Mouse (Mus musculus) left cerebral cortex, adult 2 months (tissue): ENCODE measurements around the gene Ppef2. TPM values are rescaled to one million over a fixed set of nuclear protein-coding genes. Genes with fewer than 3 reads are reported as not detected.

Source experiments
- DNase-seq, 2 experiments: peaks; one replicate each; pipeline ENCODE4 v3.0.0; 2021 to 2022; ENCODE audit warnings: low spot score in 2 of 2, mixed read lengths in 1 of 2; ENCODE audit errors: extremely low spot score in 1 of 2
- H3K27ac ChIP-seq: fragments of 200-600 bp; 2 replicates; pipeline ENCODE4 v1.8.1; 2022
- H3K4me3 ChIP-seq: fragments of 200-600 bp; 2 replicates; pipeline ENCODE4 v1.8.1; 2022
- CTCF ChIP-seq: fragments of 200-600 bp; IDR thresholded peaks from 2 replicates; pipeline ENCODE4 v1.8.1; 2022; ENCODE audit warnings: antibody characterized with exemption, mild to moderate bottlenecking, moderate library complexity
- intact Hi-C: fragments of 180-260 bp; cut with DNase I; formaldehyde crosslinking; loops from one replicate; pipeline ENCODE4 v1.15.1; 2025
- total RNA-seq, 2 experiments: library from RNA; stranded (reverse); gene quantifications; 2 replicates each; pipeline ENCODE4 v1.2.3; 2021

Gene Ppef2
- total RNA-seq, 2 experiments from 2014 or later, result 0.54 to 0.75 TPM

GRCm38 (mm10) chr5:92263761-92264359, 7.8 kb upstream of the Ppef2 start:
- no peak for TF ChIP-seq CTCF
- no peak overlapping the region for H3K4me3 ChIP-seq
- DNase-seq, result peak; percentile 41 to 66
- intact Hi-C loops, result no loop called here
- H3K27ac ChIP-seq, result no peak overlapping the region

- intact Hi-C loops, result no loop called here
- no peak for DNase-seq
- TF ChIP-seq CTCF, result no peak
- H3K27ac ChIP-seq, result no peak overlapping the region
- H3K4me3 ChIP-seq, result no peak overlapping the region
These were observed 6.6 kb upstream of the Ppef2 start for GRCm38 (mm10) chr5:92262646-92263045.

- intact Hi-C loops, result no loop called here
- no peak for TF ChIP-seq CTCF
These were observed 1.6 kb downstream of the Ppef2 start for GRCm38 (mm10) chr5:92254476-92254875.

GRCm38 (mm10) chr5:92252797-92253343, 3.2 kb downstream of the Ppef2 start:
- no peak for DNase-seq
- no peak overlapping the region for H3K27ac ChIP-seq
- peak; percentile 54 for TF ChIP-seq CTCF
- intact Hi-C loops, result no loop called here
- H3K4me3 ChIP-seq, result no peak overlapping the region

More at GRCm38 (mm10) chr5:92254476-92254875, 1.6 kb downstream of the Ppef2 start:
- H3K27ac ChIP-seq, result no peak overlapping the region
- DNase-seq, result no peak
- no peak overlapping the region for H3K4me3 ChIP-seq

GRCm38 (mm10) chr5:92252031-92252430, 4.0 kb downstream of the Ppef2 start:
- intact Hi-C loops, result no loop called here
- Histone ChIP-seq H3K4me3 (no peak overlapping the region), H3K27ac (no peak overlapping the region)
- no peak for DNase-seq
- no peak; the same call in 1 of the 2 replicates for TF ChIP-seq CTCF

GRCm38 (mm10) chr5:92248614-92249013, 7.5 kb downstream of the Ppef2 start:
- no peak for TF ChIP-seq CTCF
- Histone ChIP-seq H3K27ac (no peak overlapping the region), H3K4me3 (no peak overlapping the region)
- no peak for DNase-seq
- intact Hi-C loops, result no loop called here

GRCm38 (mm10) chr5:92245483-92245882, 10.6 kb downstream of the Ppef2 start:
- no peak for TF ChIP-seq CTCF
- DNase-seq, result no peak
- Histone ChIP-seq H3K27ac (no peak overlapping the region), H3K4me3 (no peak overlapping the region)
- intact Hi-C loops, result no loop called here

GRCm38 (mm10) chr5:92244900-92245299, 11.2 kb downstream of the Ppef2 start:
- intact Hi-C loops, result no loop called here
- no peak overlapping the region for H3K27ac ChIP-seq
- TF ChIP-seq CTCF, result no peak
- DNase-seq, result no peak
- H3K4me3 ChIP-seq, result no peak overlapping the region

GRCm38 (mm10) chr5:92240769-92241168, 15.3 kb downstream of the Ppef2 start:
- intact Hi-C loops, result no loop called here

GRCm38 (mm10) chr5:92239333-92240232, 16.5 kb downstream of the Ppef2 start:
- intact Hi-C loops, result loop anchor here (2.0 kb wide), 1 partner anchor 45 kb away; no protein-coding TSS in a partner anchor
- no peak overlapping the region for H3K4me3 ChIP-seq
- peak; percentile 78 for TF ChIP-seq CTCF
- DNase-seq, result peak; percentile 73 to 77
- H3K27ac ChIP-seq, result no peak overlapping the region

More at GRCm38 (mm10) chr5:92240769-92241168, 15.3 kb downstream of the Ppef2 start:
- TF ChIP-seq CTCF, result no peak
- no peak for DNase-seq
- Histone ChIP-seq H3K4me3 (no peak overlapping the region), H3K27ac (no peak overlapping the region)

GRCm38 (mm10) chr5:92234939-92235557, 21.0 kb downstream of the Ppef2 start:
- no peak overlapping the region for H3K27ac ChIP-seq
- no peak for TF ChIP-seq CTCF
- no peak overlapping the region for H3K4me3 ChIP-seq
- intact Hi-C loops, result no loop called here
- no peak for DNase-seq

- intact Hi-C loops, result no loop called here
- TF ChIP-seq CTCF, result no peak
- H3K27ac ChIP-seq, result no peak overlapping the region
- no peak for DNase-seq
- H3K4me3 ChIP-seq, result no peak overlapping the region
These were observed 22.7 kb downstream of the Ppef2 start for GRCm38 (mm10) chr5:92233366-92233765.
